Mouse (Mus musculus) ES-E14 (cell line): ENCODE data around the gene Plekhm1.

Experiments used
- CHD2 ChIP-seq: IDR thresholded peaks from 2 replicates; pipeline ENCODE4 v1.6.1; 2014; ENCODE audit warnings: mild to moderate bottlenecking, low read depth, low read length, inconsistent platforms
- HCFC1 ChIP-seq: IDR thresholded peaks from 2 replicates; pipeline ENCODE4 v1.6.1; 2012; ENCODE audit warnings: low read length, inconsistent platforms, borderline replicate concordance; ENCODE audit not compliant: insufficient read depth
- MAFK ChIP-seq: IDR thresholded peaks from 2 replicates; pipeline ENCODE4 v1.6.1; 2014; ENCODE audit warnings: mild to moderate bottlenecking, low read depth, low read length, inconsistent platforms; ENCODE audit not compliant: insufficient read depth
- ZC3H11A ChIP-seq: IDR thresholded peaks from 2 replicates; pipeline ENCODE4 v1.6.1; 2012; ENCODE audit warnings: low read depth, mild to moderate bottlenecking, inconsistent platforms, low read length, borderline replicate concordance
- ZNF384 ChIP-seq: IDR thresholded peaks from 2 replicates; pipeline ENCODE4 v1.6.1; 2012; ENCODE audit warnings: low read depth, low read length, inconsistent platforms

DNA sequence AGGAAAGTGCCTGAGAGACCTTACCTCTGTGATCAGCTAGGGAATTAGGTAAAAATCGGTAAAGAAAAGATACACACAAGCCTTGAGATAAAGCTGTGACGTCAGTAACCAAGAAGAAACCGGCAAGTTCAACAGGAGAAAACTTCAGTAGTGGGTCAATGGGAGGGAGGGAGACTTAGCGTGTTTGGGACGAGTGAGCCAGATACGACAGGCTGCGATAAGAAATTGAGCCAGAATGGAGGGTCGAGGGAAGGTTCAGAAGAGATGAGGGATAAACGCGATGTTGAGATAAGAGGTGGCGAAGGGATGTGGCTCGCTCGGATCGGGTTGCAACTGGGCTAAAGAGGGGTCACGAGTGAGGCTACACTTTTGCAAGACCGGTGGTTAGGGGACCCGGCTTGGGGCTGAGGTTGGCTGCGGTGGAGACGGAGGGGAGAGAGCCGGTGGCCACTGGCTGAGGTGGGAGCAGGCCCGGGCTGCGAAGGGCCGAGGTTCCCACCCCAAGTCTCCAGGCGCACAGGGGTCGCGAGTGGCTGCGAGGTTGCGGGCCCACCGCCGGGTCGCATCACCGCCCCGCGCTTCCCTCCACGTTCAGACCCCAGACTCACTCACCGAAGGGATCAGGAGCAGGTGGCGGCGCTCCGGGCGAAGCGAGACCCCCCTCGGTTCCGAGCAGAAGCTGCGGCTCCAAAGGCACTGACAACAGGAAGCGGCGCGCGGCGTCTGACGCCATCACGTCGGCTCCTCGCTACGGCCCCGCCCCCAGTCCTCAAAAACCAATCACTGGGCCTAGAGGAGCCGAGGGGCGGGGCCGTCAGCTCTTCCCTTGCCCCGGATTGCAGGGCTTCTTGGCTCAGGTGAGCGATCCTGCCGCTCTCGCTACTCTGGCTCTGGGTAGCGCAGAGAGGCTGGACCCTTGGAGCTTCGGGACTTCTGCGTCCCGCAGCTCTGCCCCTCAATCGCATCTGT is at the start of gene Plekhm1:
- TF ChIP-seq ZNF384: no peak
- TF ChIP-seq MAFK: no peak
- no peak for TF ChIP-seq ZC3H11A
- no peak for TF ChIP-seq HCFC1
- TF ChIP-seq CHD2: no peak
